Mouse (Mus musculus): ENCODE measurements around the gene Gsg1l2. TPM values are rescaled to one million over a fixed set of nuclear protein-coding genes. Genes with fewer than 3 reads are reported as not detected.

Gene Gsg1l2
- polyA plus RNA-seq, 1 experiment from 2014 or later, result not detected

DNA sequence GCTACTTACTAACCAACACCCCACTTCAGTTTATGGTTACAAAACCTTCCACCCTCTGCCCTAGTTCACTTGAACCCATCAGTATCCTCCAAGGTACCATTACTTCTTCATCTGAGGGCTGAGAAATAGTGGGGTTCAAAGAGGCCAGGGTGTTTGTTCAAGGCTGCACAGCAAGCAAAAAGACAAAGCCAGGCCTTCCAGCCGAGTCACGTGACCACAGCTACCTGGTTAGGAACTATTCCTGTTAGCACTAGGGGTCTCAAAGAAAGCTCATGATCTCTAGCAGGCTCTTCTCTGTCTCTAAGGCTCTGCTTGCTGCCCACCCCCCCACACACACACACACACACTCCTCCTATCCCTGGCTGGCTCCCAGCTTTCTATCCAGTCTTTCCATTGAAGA, 2.7 kb upstream of the Gsg1l2 start:
- H3K36me3 ChIP-seq, result no peaks in the 10 kb centered on the region
- no peak for ATAC-seq (ENCODE audit: low read depth)
- 39% methylated on average over 2 of the region's 2 CpGs for WGBS (ENCODE audit: insufficient replicate concordance)
- H3K4me1 ChIP-seq (replicated peaks), result no peaks in the 10 kb centered on the region
- H3K9me3 ChIP-seq (replicated peaks), result no peaks in the 10 kb centered on the region
- no peak overlapping the region for H3K4me2 ChIP-seq
- no peak for DNase-seq
- 0 out of 2 replicates have a peak, but pooled peaks cover 4% of the 10 kb centered on the region for H3K27me3 ChIP-seq
- H3K9ac ChIP-seq, result no peak overlapping the region
- H3K4me3 ChIP-seq (replicated peaks), result no peak overlapping the region
- H3K27ac ChIP-seq, result no peak overlapping the region

- no peak overlapping the region for H3K4me3 ChIP-seq (replicated peaks)
- H3K9ac ChIP-seq, result no peak overlapping the region
- H3K36me3 ChIP-seq, result no peaks in the 10 kb centered on the region
- H3K4me1 ChIP-seq (replicated peaks), result no peaks in the 10 kb centered on the region
- H3K27ac ChIP-seq, result no peak overlapping the region
- no peaks in the 10 kb centered on the region for H3K9me3 ChIP-seq (replicated peaks)
- H3K27me3 ChIP-seq, result 0 out of 2 replicates have a peak, but pooled peaks cover 4% of the 10 kb centered on the region
- 20% methylated on average over 8 of the region's 8 CpGs for WGBS (ENCODE audit: insufficient replicate concordance)
- no peak overlapping the region for H3K4me2 ChIP-seq
- DNase-seq (no peak), ATAC-seq (ENCODE audit: low read depth) (no peak)
Measured at GRCm38 (mm10) chr11:67772577-67772976, 1.8 kb upstream of the Gsg1l2 start.

DNA sequence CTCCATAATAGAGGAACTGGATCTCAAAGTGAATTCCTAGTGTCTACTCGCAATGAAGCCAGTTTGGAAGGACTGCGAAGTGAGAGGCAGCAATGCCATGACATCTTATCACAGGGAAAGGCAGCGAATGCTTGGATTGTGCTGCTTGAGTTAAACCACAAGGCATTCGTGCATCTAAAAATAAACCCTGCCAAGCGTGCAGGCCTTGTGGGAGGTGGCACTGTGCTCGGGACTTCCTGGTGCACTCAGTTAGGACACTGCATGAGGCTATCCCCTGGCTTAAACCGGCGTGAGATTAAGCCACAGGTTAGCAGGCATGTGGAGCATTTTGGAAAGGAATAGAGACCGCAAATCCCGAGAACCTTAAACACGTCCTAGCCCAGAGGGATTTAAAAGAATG, 15.8 kb downstream of the Gsg1l2 start:
- H3K27me3 ChIP-seq, result no peaks in the 10 kb centered on the region
- ATAC-seq (ENCODE audit: low read depth), result no peak
- no peak overlapping the region for H3K4me3 ChIP-seq (replicated peaks)
- no peaks in the 10 kb centered on the region for H3K9me3 ChIP-seq (replicated peaks)
- no peak overlapping the region for H3K9ac ChIP-seq
- no peak overlapping the region for H3K4me2 ChIP-seq
- no peaks in the 10 kb centered on the region for H3K4me1 ChIP-seq (replicated peaks)
- H3K36me3 ChIP-seq, result no peaks in the 10 kb centered on the region
- WGBS (ENCODE audit: insufficient replicate concordance), result 37% methylated on average over 11 of the region's 11 CpGs
- no peak for DNase-seq
- H3K27ac ChIP-seq, result no peak overlapping the region

DNA sequence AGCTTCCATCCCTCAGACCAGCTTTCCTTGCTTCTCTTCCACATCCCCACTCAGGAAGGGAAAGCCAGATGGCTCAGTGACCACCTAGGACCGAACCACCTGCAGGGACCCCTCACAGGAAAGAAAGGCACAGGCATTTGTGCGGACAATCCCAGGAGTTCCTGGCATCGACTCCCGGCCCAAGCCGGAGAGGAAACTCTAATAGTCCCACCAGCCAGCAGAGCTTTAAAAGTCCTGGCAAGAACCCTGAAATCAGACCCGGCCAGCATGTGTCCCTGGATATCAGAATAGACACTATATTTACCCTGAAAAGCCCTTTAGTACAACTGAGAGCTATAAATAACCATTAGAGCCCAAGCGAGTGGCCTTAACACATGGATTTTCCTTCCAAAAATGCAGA, 23.5 kb downstream of the Gsg1l2 start, which contains the start of gene Dhrs7c:
Dhrs7c (plus strand) TSS at position 257 of the 400 bp plus-strand sequence.
- ATAC-seq (ENCODE audit: low read depth), result no peak
- 67% methylated on average over 7 of the region's 7 CpGs for WGBS (ENCODE audit: insufficient replicate concordance)
- no peak for DNase-seq

GRCm38 (mm10) chr11:67800130-67800723, 25.8 kb downstream of the Gsg1l2 start:
- no peak for ATAC-seq (ENCODE audit: low read depth)
- H3K4me2 ChIP-seq, result no peak overlapping the region
- no peaks in the 10 kb centered on the region for H3K36me3 ChIP-seq
- no peak for DNase-seq
- H3K9ac ChIP-seq, result no peak overlapping the region
- H3K4me1 ChIP-seq (replicated peaks), result no peaks in the 10 kb centered on the region
- H3K27ac ChIP-seq, result no peak overlapping the region
- no peak overlapping the region for H3K4me3 ChIP-seq (replicated peaks)
- H3K9me3 ChIP-seq (replicated peaks), result no peaks in the 10 kb centered on the region
- no peaks in the 10 kb centered on the region for H3K27me3 ChIP-seq

More for the DNA sequence above, 23.5 kb downstream of the Gsg1l2 start, which contains the start of gene Dhrs7c:
- no peaks in the 10 kb centered on the region for H3K9me3 ChIP-seq (replicated peaks)
- no peak within 1 kb of the TSS for H3K4me3 ChIP-seq (replicated peaks)
- no peaks in the 10 kb centered on the region for H3K36me3 ChIP-seq
- H3K9ac ChIP-seq, result no peak within 1 kb of the TSS
- no peak within 1 kb of the TSS for H3K4me2 ChIP-seq
- H3K27me3 ChIP-seq, result no peaks in the 10 kb centered on the region
- H3K4me1 ChIP-seq (replicated peaks), result no peaks in the 10 kb centered on the region
- H3K27ac ChIP-seq, result no peak within 1 kb of the TSS

DNA sequence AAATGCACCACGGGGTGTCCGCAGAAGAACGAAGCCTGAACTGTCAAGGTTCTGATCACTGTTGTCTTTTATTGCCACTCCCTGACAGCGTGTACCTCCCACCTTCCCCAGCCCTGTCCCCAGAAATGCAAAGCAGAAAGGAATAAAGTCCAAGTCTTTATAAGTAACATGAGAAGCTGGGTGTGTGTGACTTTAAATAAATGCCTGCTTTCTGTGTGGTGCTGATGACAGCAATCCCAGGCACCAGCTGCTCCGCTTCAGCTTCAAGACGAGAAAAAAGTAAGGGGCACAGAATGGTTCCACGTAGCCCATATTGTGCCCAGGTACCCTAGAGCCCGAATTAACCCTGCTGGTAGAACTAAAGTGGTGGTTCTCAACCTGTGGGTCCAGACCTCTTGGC, 26.8 kb downstream of the Gsg1l2 start:
- no peaks in the 10 kb centered on the region for H3K27me3 ChIP-seq
- H3K9me3 ChIP-seq (replicated peaks), result no peaks in the 10 kb centered on the region
- no peak overlapping the region for H3K27ac ChIP-seq
- no peak for DNase-seq
- no peak for ATAC-seq (ENCODE audit: low read depth)
- 59% methylated on average over 8 of the region's 8 CpGs for WGBS (ENCODE audit: insufficient replicate concordance)
- no peaks in the 10 kb centered on the region for H3K36me3 ChIP-seq
- H3K9ac ChIP-seq, result no peak overlapping the region
- H3K4me3 ChIP-seq (replicated peaks), result no peak overlapping the region
- no peak overlapping the region for H3K4me2 ChIP-seq
- no peaks in the 10 kb centered on the region for H3K4me1 ChIP-seq (replicated peaks)

DNA sequence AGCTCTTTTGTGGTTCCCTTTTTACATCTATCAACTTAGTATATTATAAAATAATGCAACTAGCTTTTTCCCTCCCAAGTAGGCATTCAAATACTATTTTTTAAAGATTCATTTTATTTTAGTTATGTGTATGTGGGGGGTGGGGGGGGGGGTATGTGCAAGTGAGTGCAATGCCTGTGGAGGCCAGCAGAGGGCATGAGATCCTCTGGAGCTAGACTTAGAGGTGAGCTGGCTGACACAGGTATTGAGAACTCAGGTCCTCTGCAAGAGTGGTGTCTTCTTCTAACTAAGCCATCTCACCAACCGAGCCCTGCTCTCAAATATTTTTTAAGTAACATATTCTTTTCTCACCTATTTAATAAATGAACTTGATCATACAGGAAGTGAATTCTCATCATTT, 31.1 kb downstream of the Gsg1l2 start:
- Histone ChIP-seq H3K4me3 (replicated peaks) (no peak overlapping the region), H3K9me3 (replicated peaks) (no peaks in the 10 kb centered on the region), H3K27me3 (no peaks in the 10 kb centered on the region), H3K9ac (no peak overlapping the region), H3K36me3 (no peaks in the 10 kb centered on the region), H3K4me1 (replicated peaks) (no peaks in the 10 kb centered on the region), H3K4me2 (no peak overlapping the region), H3K27ac (no peak overlapping the region)
- DNase-seq, result no peak
- WGBS (ENCODE audit: insufficient replicate concordance), result 69% methylated on average over 1 of the region's 1 CpGs
- ATAC-seq (ENCODE audit: low read depth), result no peak

GRCm38 (mm10) chr11:67806832-67807597, 32.6 kb downstream of the Gsg1l2 start:
- H3K4me2 ChIP-seq, result no peak overlapping the region
- no peak for ATAC-seq (ENCODE audit: low read depth)

DNA sequence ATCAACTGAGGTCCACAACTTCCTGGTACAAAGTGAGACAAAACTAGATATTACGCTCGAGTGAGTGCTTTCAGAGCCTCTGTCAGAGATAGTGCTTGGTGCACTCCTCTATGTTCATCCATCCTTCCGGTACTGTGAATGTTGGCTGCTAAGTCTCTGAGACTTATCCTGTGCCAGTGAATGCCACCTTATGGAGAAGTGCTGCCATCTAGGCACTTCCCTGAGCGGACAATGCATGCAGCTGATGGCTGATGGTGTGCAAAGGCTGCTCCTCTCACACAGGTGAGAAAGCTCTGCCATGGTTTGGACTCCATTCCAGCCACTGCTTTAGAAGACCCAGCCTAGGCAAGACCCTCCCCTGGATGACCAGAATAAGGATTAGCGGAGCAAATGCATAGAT, 33.6 kb downstream of the Gsg1l2 start:
- DNase-seq (no peak), ATAC-seq (ENCODE audit: low read depth) (no peak)
- Histone ChIP-seq H3K27ac (no peak overlapping the region), H3K27me3 (no peaks in the 10 kb centered on the region), H3K9me3 (replicated peaks) (no peaks in the 10 kb centered on the region), H3K9ac (no peak overlapping the region), H3K4me2 (no peak overlapping the region), H3K4me3 (replicated peaks) (no peak overlapping the region), H3K36me3 (no peaks in the 10 kb centered on the region), H3K4me1 (replicated peaks) (no peaks in the 10 kb centered on the region)
- WGBS (ENCODE audit: insufficient replicate concordance), result 54% methylated on average over 5 of the region's 5 CpGs

More at GRCm38 (mm10) chr11:67806832-67807597, 32.6 kb downstream of the Gsg1l2 start:
- DNase-seq, result no peak
- no peaks in the 10 kb centered on the region for H3K36me3 ChIP-seq
- 69% methylated on average over 11 of the region's 11 CpGs for WGBS (ENCODE audit: insufficient replicate concordance)
- no peaks in the 10 kb centered on the region for H3K9me3 ChIP-seq (replicated peaks)
- no peak overlapping the region for H3K4me3 ChIP-seq (replicated peaks)
- no peak overlapping the region for H3K9ac ChIP-seq
- no peaks in the 10 kb centered on the region for H3K27me3 ChIP-seq
- H3K27ac ChIP-seq, result no peak overlapping the region
- no peaks in the 10 kb centered on the region for H3K4me1 ChIP-seq (replicated peaks)

GRCm38 (mm10) chr11:67811535-67811934, 37.1 kb downstream of the Gsg1l2 start:
- Histone ChIP-seq H3K27ac (no peak overlapping the region), H3K4me3 (replicated peaks) (no peak overlapping the region), H3K4me2 (no peak overlapping the region), H3K9me3 (replicated peaks) (no peaks in the 10 kb centered on the region), H3K27me3 (no peaks in the 10 kb centered on the region), H3K36me3 (no peaks in the 10 kb centered on the region), H3K9ac (no peak overlapping the region), H3K4me1 (replicated peaks) (no peaks in the 10 kb centered on the region)
- DNase-seq, result no peak
- WGBS (ENCODE audit: insufficient replicate concordance), result 58% methylated on average over 6 of the region's 6 CpGs
- no peak for ATAC-seq (ENCODE audit: low read depth)

DNA sequence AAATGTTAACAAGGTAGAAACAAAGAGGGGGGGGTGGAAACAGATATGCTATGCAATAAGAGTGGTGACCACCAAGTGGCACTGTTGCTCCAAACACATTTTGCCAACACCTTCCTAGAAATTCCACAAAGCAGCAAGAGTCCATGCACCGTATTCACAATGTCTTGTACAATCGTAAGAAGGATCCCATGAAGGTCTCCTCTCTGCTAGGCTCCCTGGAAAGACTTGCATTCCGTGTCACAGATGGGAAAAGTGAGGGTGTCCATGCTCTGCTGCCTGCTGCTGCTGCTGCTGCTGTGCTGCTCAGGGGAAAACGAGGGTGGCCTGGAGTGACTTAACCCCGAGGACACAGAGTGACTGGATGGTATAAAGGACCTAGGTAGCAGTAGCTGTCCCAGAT, 45.2 kb downstream of the Gsg1l2 start:
- Histone ChIP-seq H3K27ac (no peak overlapping the region), H3K9ac (no peak overlapping the region), H3K4me2 (no peak overlapping the region), H3K4me3 (replicated peaks) (no peak overlapping the region), H3K27me3 (no peaks in the 10 kb centered on the region), H3K36me3 (no peaks in the 10 kb centered on the region), H3K9me3 (replicated peaks) (no peaks in the 10 kb centered on the region), H3K4me1 (replicated peaks) (no peaks in the 10 kb centered on the region)
- 11% methylated on average over 5 of the region's 5 CpGs for WGBS (ENCODE audit: insufficient replicate concordance)
- no peak for ATAC-seq (ENCODE audit: low read depth)
- DNase-seq, result no peak

DNA sequence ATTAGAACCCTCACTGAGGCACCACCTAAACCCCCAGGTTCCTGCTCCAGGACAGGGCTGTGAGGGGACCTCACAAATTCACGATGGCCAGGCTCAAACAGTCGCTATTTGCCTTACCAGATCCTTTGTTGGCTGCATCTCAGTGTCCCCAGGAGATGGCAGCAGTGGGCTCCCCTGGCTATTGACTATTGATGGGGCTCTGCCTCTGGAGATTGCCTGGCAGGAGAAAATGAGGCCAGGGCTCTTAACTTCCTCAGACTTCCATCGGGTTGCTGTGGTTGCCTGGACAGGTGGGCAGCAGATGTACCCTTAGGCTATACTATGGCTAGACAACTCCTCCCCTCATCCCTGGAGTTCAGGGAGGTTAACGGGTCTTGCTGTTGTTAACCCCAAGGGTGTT, 45.8 kb downstream of the Gsg1l2 start:
- H3K4me3 ChIP-seq (replicated peaks), result no peak overlapping the region
- no peaks in the 10 kb centered on the region for H3K27me3 ChIP-seq
- DNase-seq (no peak), ATAC-seq (ENCODE audit: low read depth) (no peak)
- 21% methylated on average over 4 of the region's 4 CpGs for WGBS (ENCODE audit: insufficient replicate concordance)
- no peaks in the 10 kb centered on the region for H3K9me3 ChIP-seq (replicated peaks)
- H3K9ac ChIP-seq, result no peak overlapping the region
- no peak overlapping the region for H3K4me2 ChIP-seq
- H3K27ac ChIP-seq, result no peak overlapping the region
- H3K4me1 ChIP-seq (replicated peaks), result no peaks in the 10 kb centered on the region
- no peaks in the 10 kb centered on the region for H3K36me3 ChIP-seq

Data from liver, embryonic 13.5 days (tissue).